In the genomic region with DNA sequence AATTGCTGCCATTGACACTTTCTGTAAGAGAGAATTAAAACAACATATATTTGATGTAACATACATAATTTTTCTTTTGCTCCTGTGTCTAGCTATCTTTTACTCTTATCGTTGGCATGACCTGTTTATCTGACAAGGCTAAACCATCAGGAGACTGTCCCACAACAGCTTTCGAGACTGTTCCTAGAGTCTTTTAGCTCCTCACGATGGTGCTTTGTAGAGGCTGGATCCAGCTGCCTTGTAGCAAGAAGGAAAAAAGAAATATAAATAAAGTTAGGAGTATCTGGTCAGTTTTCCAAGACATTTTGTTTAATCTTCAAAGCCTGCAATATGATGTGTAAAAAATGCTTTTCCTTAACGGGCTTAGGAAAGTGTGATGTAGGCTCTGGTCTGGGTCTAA, we compare ENCODE assay signal across 22 mouse cellular contexts. TPM values are rescaled to one million over a fixed set of nuclear protein-coding genes. Genes with fewer than 3 reads are reported as not detected.
A peak's percentile ranks its signal among the peaks of the same experiment; 100 is the strongest.
DNase-seq lines count a peak whose midpoint lies in the region; ATAC-seq lines count a peak whose summit lies in the region.
"Had no signal": no experiment of that assay in that cellular context is flagged by ENCODE, and none has a peak within 500 bp of the region (broad histone marks: within the 10 kb centered on the region; RNA-seq: fewer than 3 reads in every experiment).

No protein-coding gene starts in this region.

- 52% methylated on average over 4 of the region's 4 CpGs for WGBS in heart, embryonic 15.5 days
- 56% methylated on average over 4 of the region's 4 CpGs for WGBS in intestine, embryonic 14.5 days
- 52% methylated on average over 4 of the region's 4 CpGs for WGBS in intestine, embryonic 16.5 days
- 35% methylated on average over 4 of the region's 4 CpGs for WGBS in lung, embryonic 16.5 days

- H3K36me3 ChIP-seq in heart, embryonic 15.5 days, result no peaks in the 10 kb centered on the region
- no peaks in the 10 kb centered on the region for H3K36me3 ChIP-seq in intestine, embryonic 14.5 days (ENCODE audit: control insufficient read depth, insufficient read depth, low read length)
- H3K36me3 ChIP-seq in intestine, embryonic 16.5 days (ENCODE audit: control insufficient read depth, insufficient read depth, low read length), result no peaks in the 10 kb centered on the region
- no peaks in the 10 kb centered on the region for H3K36me3 ChIP-seq in lung, embryonic 16.5 days (ENCODE audit: control insufficient read depth, insufficient read depth, low read length)
- H3K36me3 ChIP-seq: embryonic facial prominence, embryonic 13.5 days; embryonic facial prominence, embryonic 15.5 days; forebrain, embryonic 10.5 days; forebrain, embryonic 12.5 days had no signal

- H3K9ac ChIP-seq in heart, embryonic 15.5 days, result no peak overlapping the region
- H3K9ac ChIP-seq in intestine, embryonic 14.5 days (ENCODE audit: low read length), result no peak overlapping the region
- H3K9ac ChIP-seq in intestine, embryonic 16.5 days (ENCODE audit: low read depth, low read length), result no peak overlapping the region
- H3K9ac ChIP-seq in lung, embryonic 16.5 days (ENCODE audit: low read length), result no peak overlapping the region
- H3K9ac ChIP-seq: embryonic facial prominence, embryonic 13.5 days; embryonic facial prominence, embryonic 15.5 days; forebrain, embryonic 12.5 days had no signal

- no peaks in the 10 kb centered on the region for H3K9me3 ChIP-seq in heart, embryonic 15.5 days (replicated peaks)
- H3K9me3 ChIP-seq in intestine, embryonic 14.5 days (ENCODE audit: control insufficient read depth, low read length), result no peaks in the 10 kb centered on the region
- no peaks in the 10 kb centered on the region for H3K9me3 ChIP-seq in intestine, embryonic 16.5 days (ENCODE audit: control insufficient read depth, low read length)
- H3K9me3 ChIP-seq in lung, embryonic 16.5 days (ENCODE audit: control insufficient read depth, low read length), result no peaks in the 10 kb centered on the region
- H3K9me3 ChIP-seq: embryonic facial prominence, embryonic 13.5 days; embryonic facial prominence, embryonic 15.5 days; forebrain, embryonic 10.5 days; forebrain, embryonic 12.5 days had no signal

- H3K4me3 ChIP-seq in heart, embryonic 15.5 days, result no peak overlapping the region
- no peak overlapping the region for H3K4me3 ChIP-seq in intestine, embryonic 14.5 days (ENCODE audit: low read depth, low read length)
- no peak overlapping the region for H3K4me3 ChIP-seq in intestine, embryonic 16.5 days (ENCODE audit: low read length)
- no peak overlapping the region for H3K4me3 ChIP-seq in lung, embryonic 16.5 days (ENCODE audit: low read length)
- H3K4me3 ChIP-seq: embryonic facial prominence, embryonic 13.5 days; embryonic facial prominence, embryonic 15.5 days; erythroblast, embryonic 14.5 days; forebrain, embryonic 10.5 days; forebrain, embryonic 12.5 days had no signal

- no peak for DNase-seq in heart, adult 9 months (ENCODE audit: low spot score in 2 of 2)
- no peak for DNase-seq in intestine, embryonic 14.5 days (ENCODE audit: low spot score)
- DNase-seq in lung, postnatal 10 days, result no peak
- DNase-seq: adrenal gland, adult 2 months; adrenal gland, postnatal 10 days; adrenal gland, postnatal 25 days; cerebellum, adult 11 months; cerebellum, adult 18-20 months; cerebellum, adult 8-10 months; cerebellum, adult 9-11 months; cerebellum, postnatal 14 days; cerebellum, postnatal 36 days; embryo, embryonic 11 days had no signal

- H3K4me2 ChIP-seq in heart, embryonic 15.5 days, result no peak overlapping the region
- no peak overlapping the region for H3K4me2 ChIP-seq in intestine, embryonic 14.5 days (ENCODE audit: low read length)
- no peak overlapping the region for H3K4me2 ChIP-seq in intestine, embryonic 16.5 days (ENCODE audit: low read depth, low read length)
- H3K4me2 ChIP-seq in lung, embryonic 16.5 days (ENCODE audit: low read depth, low read length), result no peak overlapping the region
- H3K4me2 ChIP-seq: embryonic facial prominence, embryonic 13.5 days; embryonic facial prominence, embryonic 15.5 days; forebrain, embryonic 12.5 days had no signal

- peaks cover 6% of the 10 kb centered on the region for H3K4me1 ChIP-seq in heart, embryonic 15.5 days (replicated peaks)
- H3K4me1 ChIP-seq in intestine, embryonic 14.5 days (replicated peaks; ENCODE audit: control insufficient read depth, insufficient read depth, low read length), result no peaks in the 10 kb centered on the region
- H3K4me1 ChIP-seq in intestine, embryonic 16.5 days (ENCODE audit: control insufficient read depth, insufficient read depth, low read length), result peaks cover 4% of the 10 kb centered on the region; the same call in 1 of the 2 replicates
- peaks cover 17% of the 10 kb centered on the region for H3K4me1 ChIP-seq in lung, embryonic 16.5 days (replicated peaks; ENCODE audit: control insufficient read depth, insufficient read depth, low read length)
- H3K4me1 ChIP-seq: embryonic facial prominence, embryonic 13.5 days; embryonic facial prominence, embryonic 15.5 days; forebrain, embryonic 10.5 days; forebrain, embryonic 12.5 days had no signal

- H3K27ac ChIP-seq in heart, embryonic 15.5 days, result 0 out of 2 replicates have a peak overlapping the region, but pooled peaks have one; percentile 27
- H3K27ac ChIP-seq in intestine, embryonic 14.5 days (ENCODE audit: low read depth), result peak overlapping the region; percentile 16; the same call in 1 of the 2 replicates
- no peak overlapping the region for H3K27ac ChIP-seq in intestine, embryonic 16.5 days (ENCODE audit: low read length)
- no peak overlapping the region for H3K27ac ChIP-seq in lung, embryonic 16.5 days (ENCODE audit: low read length)
- H3K27ac ChIP-seq: embryonic facial prominence, embryonic 13.5 days; embryonic facial prominence, embryonic 15.5 days; forebrain, embryonic 10.5 days; forebrain, embryonic 12.5 days had no signal

- ATAC-seq in heart, embryonic 15.5 days (replicated peaks; ENCODE audit: insufficient number of reproducible peaks, insufficient read depth, low FRiP score, low read depth), result no peak
- ATAC-seq in intestine, embryonic 14.5 days (replicated peaks; ENCODE audit: low FRiP score, low TSS enrichment, low read depth), result no peak
- ATAC-seq in intestine, embryonic 16.5 days, result no peak
- peak; percentile 54; the same call in 1 of the 2 replicates for ATAC-seq in lung, embryonic 16.5 days (ENCODE audit: low read depth)
- ATAC-seq: forebrain, embryonic 14.5 days had no signal

- H3K27me3 ChIP-seq in heart, embryonic 15.5 days, result no peaks in the 10 kb centered on the region
- H3K27me3 ChIP-seq in intestine, embryonic 14.5 days (replicated peaks; ENCODE audit: control insufficient read depth, insufficient read depth, low read length), result no peaks in the 10 kb centered on the region
- no peaks in the 10 kb centered on the region for H3K27me3 ChIP-seq in intestine, embryonic 16.5 days (replicated peaks; ENCODE audit: control insufficient read depth, insufficient read depth, low read length)
- H3K27me3 ChIP-seq in lung, embryonic 16.5 days (ENCODE audit: control insufficient read depth, insufficient read depth, low read depth, low read length), result no peaks in the 10 kb centered on the region
- H3K27me3 ChIP-seq: embryonic facial prominence, embryonic 13.5 days; embryonic facial prominence, embryonic 15.5 days; forebrain, embryonic 12.5 days had no signal

RNA-seq across cellular contexts. Expression of gene Ugp2, which starts 35.7 kb away (rescaled TPM):
- polyA plus RNA-seq in heart, embryonic 15.5 days (2015; fragmentation: Nextera tagmentation; extraction: Ambion mirVana), result 149 and 175 TPM in 2 replicates
- 70.6 and 74.3 TPM in 2 replicates for polyA plus RNA-seq in intestine, embryonic 14.5 days (2014; fragmentation: Nextera tagmentation; extraction: Ambion mirVana)
- polyA plus RNA-seq in intestine, embryonic 16.5 days (2015; fragmentation: Nextera tagmentation; extraction: Ambion mirVana), result 122 and 130 TPM in 2 replicates
- 92.3 and 97.0 TPM in 2 replicates for polyA plus RNA-seq in lung, embryonic 16.5 days (2015; fragmentation: Nextera tagmentation; extraction: Ambion mirVana)

Comparison
In these comparisons a context has a peak if more than half of its experiments do, and no peak if none do; other contexts are left out.
1. H3K27ac ChIP-seq: peak in heart, embryonic 15.5 days (single experiment) and intestine, embryonic 14.5 days (single experiment); none in intestine, embryonic 16.5 days (single experiment) and lung, embryonic 16.5 days (single experiment).